Mouse (Mus musculus) kidney, embryonic 15.5 days (tissue): ENCODE results near the gene Gm10037. TPM values are rescaled to one million over a fixed set of nuclear protein-coding genes. Genes with fewer than 3 reads are reported as not detected.
"Not testable (repeated sequence)": the region's sequence is repeated elsewhere in the genome, so short reads cannot be mapped to it uniquely, and the experiment has no call there.

ENCODE experiments used
- ATAC-seq: fragments of 200-750 bp; cut with Nextera tagmentation; replicated peaks from 2 replicates; pipeline ENCODE4 v1.8.0; 2017; ENCODE audit warnings: moderate TSS enrichment; ENCODE audit not compliant: low FRiP score
- H3K27ac ChIP-seq: fragments of 300-500 bp; sonication (generic); 2 replicates; pipeline ENCODE4 v1.5.1; 2015; ENCODE audit warnings: mild to moderate bottlenecking, inconsistent platforms
- H3K27me3 ChIP-seq: fragments of 300-500 bp; sonication (generic); 2 replicates; pipeline ENCODE4 v1.6.1; 2015; ENCODE audit warnings: inconsistent platforms
- H3K36me3 ChIP-seq: fragments of 300-500 bp; sonication (generic); 2 replicates; pipeline ENCODE4 v1.6.1; 2015; ENCODE audit warnings: inconsistent platforms
- H3K4me1 ChIP-seq: fragments of 300-500 bp; sonication (generic); 2 replicates; pipeline ENCODE4 v1.6.1; 2015; ENCODE audit warnings: inconsistent platforms
- H3K4me2 ChIP-seq: fragments of 300-500 bp; sonication (generic); 2 replicates; pipeline ENCODE4 v1.6.1; 2015; ENCODE audit warnings: moderate library complexity, mild to moderate bottlenecking, inconsistent platforms
- H3K4me3 ChIP-seq: fragments of 300-500 bp; sonication (generic); replicated peaks from 2 replicates; pipeline ENCODE4 v1.5.1; 2015; ENCODE audit warnings: mild to moderate bottlenecking, inconsistent platforms
- H3K9ac ChIP-seq: fragments of 300-500 bp; sonication (generic); 2 replicates; pipeline ENCODE4 v1.6.1; 2015; ENCODE audit warnings: mild to moderate bottlenecking, inconsistent platforms
- H3K9me3 ChIP-seq: fragments of 300-500 bp; sonication (generic); replicated peaks from 2 replicates; pipeline ENCODE4 v1.6.1; 2016; ENCODE audit warnings: inconsistent platforms
- WGBS: fragments of 180-500 bp; shearing (Covaris S2); methylation state at CpG from one replicate; pipeline ENCODE4 v1.1.7; 2015; ENCODE audit warnings: mixed read lengths; 5-methylcytosine and 5-hydroxymethylcytosine counted together
- polyA plus RNA-seq: library from polyadenylated mRNA; unstranded; fragments of >200 nt; fragmentation: Nextera tagmentation; extraction: Ambion mirVana; gene quantifications from 2 replicates; pipeline ENCODE4 v1.2.1, GENCODE M21; 2015

Gm10037 gene
- polyA plus RNA-seq, result 1.6 and 4.0 TPM in 2 replicates

DNA sequence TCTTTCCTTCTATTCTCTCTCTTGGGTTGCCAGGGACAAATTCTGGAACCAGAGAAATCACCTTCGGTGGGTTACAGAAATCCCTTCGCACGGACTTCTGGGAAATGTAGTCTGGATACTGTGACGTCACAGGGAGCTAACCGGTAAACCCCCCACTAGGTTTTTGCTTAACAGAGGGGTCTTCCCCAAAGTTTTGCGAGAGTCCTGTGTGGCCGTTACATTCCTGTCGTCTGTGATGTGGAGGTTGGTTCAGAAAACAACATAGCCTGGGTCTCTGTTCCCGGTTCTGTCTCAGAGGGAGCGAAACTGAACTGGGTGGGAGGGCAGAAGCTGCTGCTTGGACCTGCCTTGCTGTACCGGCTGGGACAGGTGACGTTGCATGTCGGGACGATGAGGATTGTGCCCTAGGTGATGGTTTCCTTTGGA, at the start of gene Gm10037:
Gene Gm10037 (plus strand): TSS at position 196 of the 426 bp plus-strand sequence.
- Histone ChIP-seq H3K4me3 (peak within 1 kb of the TSS; percentile 58), H3K4me2 (peak within 1 kb of the TSS; percentile 63), H3K4me1 (no peaks in the 10 kb centered on the region), H3K36me3 (peaks cover 11% of the 10 kb centered on the region), H3K9ac (peak within 1 kb of the TSS; percentile 62), H3K27ac (no peak within 1 kb of the TSS), H3K27me3 (no peaks in the 10 kb centered on the region), H3K9me3 (peaks cover 4% of the 10 kb centered on the region)
- peak; percentile 90 for ATAC-seq
- WGBS, result 2% methylated on average over 14 of the region's 14 CpGs

DNA sequence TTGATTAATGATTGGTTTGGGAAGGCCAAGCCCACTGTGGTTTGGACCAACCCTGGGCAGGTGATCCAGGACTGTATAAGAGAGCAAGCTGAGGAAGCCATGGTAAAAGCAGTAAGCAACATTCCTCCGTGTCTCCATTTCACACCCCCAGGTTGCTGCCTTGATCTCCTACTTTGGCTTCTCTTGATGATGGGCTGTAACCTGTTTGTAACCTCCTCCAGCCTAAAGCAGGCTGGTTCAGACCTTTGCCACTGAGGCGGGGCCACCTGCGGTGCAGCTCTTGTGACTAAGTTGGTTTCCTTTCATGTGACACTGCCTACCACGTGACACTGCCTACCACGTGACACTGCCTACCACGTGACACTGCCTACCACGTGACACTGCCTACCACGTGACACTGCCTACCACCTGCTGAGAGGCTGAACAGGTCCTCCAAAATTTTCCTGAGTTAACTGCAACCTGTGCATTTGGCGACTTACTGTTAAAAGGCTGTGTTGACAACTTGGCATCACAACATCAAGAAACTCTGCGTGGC, 38.9 kb upstream of the Gm10037 start:
- ATAC-seq, result no peak
- WGBS, result 95% methylated on average over 10 of the region's 10 CpGs
- Histone ChIP-seq H3K9ac (no peak overlapping the region), H3K4me2 (no peak overlapping the region), H3K27me3 (no peaks in the 10 kb centered on the region), H3K4me1 (no peaks in the 10 kb centered on the region), H3K36me3 (peaks cover 5% of the 10 kb centered on the region; the same call in 1 of the 2 replicates), H3K27ac (no peak overlapping the region), H3K4me3 (no peak overlapping the region), H3K9me3 (peaks cover 3% of the 10 kb centered on the region; the same call in 1 of the 2 replicates)

DNA sequence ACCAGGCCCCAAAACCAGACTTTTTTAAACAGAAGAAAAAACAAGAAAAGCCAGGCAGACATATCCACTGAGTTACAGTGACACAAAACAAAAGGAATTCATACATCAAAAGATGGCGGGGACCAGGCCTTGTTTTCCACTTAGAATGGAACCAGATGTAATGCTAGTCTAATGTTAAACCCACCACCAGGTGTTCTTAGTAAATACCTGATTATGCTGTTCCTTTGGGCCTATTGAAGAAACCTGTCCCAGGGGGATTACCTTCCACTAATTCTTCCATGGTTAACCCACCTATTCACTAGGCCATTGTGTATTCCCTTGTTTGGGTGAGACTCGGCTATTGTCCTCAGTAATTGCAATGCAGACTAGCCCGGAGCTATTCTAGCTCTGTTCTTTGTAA, 32.3 kb upstream of the Gm10037 start:
- Histone ChIP-seq H3K9ac (no peak overlapping the region), H3K4me3 (no peak overlapping the region), H3K36me3 (no peaks in the 10 kb centered on the region), H3K4me1 (no peaks in the 10 kb centered on the region), H3K9me3 (no peaks in the 10 kb centered on the region), H3K4me2 (no peak overlapping the region), H3K27me3 (no peaks in the 10 kb centered on the region), H3K27ac (no peak overlapping the region)
- ATAC-seq, result no peak
- WGBS, result 78% methylated on average over 3 of the region's 3 CpGs

DNA sequence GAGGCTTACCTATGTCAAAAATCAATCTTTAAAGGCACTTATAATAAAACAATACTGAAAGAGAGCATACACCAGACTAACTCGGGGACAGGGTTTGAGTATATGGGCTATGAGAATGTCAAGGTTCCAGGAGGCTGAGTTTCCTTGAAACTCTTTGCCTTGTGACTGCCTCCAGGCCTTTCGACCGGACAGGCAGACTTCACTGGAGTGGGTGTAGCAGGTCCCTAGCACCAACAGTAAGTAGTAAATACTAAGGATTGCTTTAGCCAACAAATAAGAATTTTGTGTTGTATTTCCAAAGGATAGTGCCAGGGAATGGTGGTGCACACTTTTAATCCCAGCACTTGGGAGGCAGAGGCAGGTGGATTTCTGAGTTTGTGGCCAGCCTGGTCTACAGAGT, 31.8 kb upstream of the Gm10037 start:
- H3K4me2 ChIP-seq, H3K36me3 ChIP-seq, H3K9ac ChIP-seq, H3K9me3 ChIP-seq, H3K4me1 ChIP-seq, H3K27me3 ChIP-seq, ATAC-seq, H3K27ac ChIP-seq, H3K4me3 ChIP-seq: not testable (repeated sequence)
- WGBS, result 92% methylated on average over 3 of the region's 3 CpGs

DNA sequence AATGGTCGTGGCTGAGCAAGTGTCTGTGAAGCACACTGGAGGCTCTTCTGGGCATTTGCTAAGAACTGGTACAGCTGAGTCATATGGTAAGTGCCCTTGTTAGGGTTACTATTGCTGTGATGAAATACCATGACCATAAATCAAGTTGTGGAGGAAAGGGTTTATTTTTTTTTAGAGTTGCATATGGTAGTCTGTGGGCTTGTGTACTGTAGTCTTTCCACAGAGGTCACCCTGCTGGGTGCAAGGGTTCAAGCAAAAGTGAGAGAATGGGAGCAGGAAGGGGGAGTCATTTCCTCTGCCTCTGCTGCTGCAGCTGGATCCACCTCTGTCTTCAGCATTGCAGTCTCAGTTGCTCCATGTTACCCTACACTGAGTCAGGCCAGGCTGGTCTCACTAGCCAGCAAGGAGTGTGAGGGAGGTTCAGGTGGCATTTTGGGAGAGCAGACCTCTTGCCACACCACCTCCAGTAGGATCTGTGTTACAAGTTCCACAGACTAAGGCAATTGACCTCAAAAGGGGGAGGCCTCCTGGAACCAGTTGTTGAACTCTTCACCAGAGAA, 19.2 kb upstream of the Gm10037 start:
- 71% methylated on average over 1 of the region's 1 CpGs for WGBS
- H3K36me3 ChIP-seq, result peaks cover 5% of the 10 kb centered on the region
- no peak overlapping the region for H3K27ac ChIP-seq
- no peak overlapping the region for H3K9ac ChIP-seq
- no peak overlapping the region for H3K4me3 ChIP-seq
- H3K9me3 ChIP-seq, result no peaks in the 10 kb centered on the region
- H3K4me2 ChIP-seq, result no peak overlapping the region
- peaks cover 3% of the 10 kb centered on the region; the same call in 1 of the 2 replicates for H3K4me1 ChIP-seq
- H3K27me3 ChIP-seq, result no peaks in the 10 kb centered on the region
- ATAC-seq, result no peak

DNA sequence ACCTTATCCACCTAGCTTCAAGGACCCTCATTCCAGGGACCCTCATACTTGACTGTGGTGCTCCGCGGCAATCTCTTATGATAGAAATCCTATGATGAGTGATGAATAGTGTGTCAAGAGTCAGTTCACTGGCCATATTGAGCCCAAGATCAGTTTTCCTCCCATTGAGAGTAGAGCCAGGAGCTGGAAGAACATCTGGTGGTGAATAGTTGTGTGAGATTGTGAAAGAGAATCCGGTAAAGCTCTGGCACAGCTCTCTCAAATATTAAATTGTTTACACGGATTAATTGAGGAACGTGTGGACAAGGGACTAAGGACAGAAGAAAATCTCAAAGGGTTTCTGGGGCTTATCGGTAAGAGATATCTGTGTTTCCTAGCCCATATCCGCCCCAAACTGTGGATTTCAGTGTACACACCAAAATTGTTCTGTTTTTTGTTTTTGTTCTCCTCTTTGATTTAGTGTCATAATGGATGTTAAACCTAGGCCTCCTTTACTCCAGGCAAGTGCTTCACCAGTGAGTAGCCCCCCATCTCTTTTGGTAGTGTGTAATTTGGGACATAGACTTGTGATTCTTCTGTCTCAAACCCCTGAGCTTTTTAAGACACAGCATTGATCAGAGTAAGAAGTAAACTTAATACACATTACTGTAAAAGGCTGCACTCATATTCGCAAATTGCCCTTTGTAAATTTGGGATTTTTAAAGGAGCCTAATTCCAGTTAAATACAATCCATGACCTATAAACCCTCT, 17.8 kb upstream of the Gm10037 start:
- ATAC-seq, result peak; percentile 19; the same call in 1 of the 2 replicates
- Histone ChIP-seq H3K9me3 (peaks cover 6% of the 10 kb centered on the region; the same call in 1 of the 2 replicates), H3K27me3 (no peaks in the 10 kb centered on the region), H3K4me2 (peak overlapping the region; percentile 72), H3K9ac (no peak overlapping the region), H3K4me1 (peaks cover 3% of the 10 kb centered on the region; the same call in 1 of the 2 replicates), H3K36me3 (peaks cover 11% of the 10 kb centered on the region), H3K4me3 (peak overlapping the region; percentile 83), H3K27ac (peak overlapping the region; percentile 93)
- 79% methylated on average over 8 of the region's 8 CpGs for WGBS

DNA sequence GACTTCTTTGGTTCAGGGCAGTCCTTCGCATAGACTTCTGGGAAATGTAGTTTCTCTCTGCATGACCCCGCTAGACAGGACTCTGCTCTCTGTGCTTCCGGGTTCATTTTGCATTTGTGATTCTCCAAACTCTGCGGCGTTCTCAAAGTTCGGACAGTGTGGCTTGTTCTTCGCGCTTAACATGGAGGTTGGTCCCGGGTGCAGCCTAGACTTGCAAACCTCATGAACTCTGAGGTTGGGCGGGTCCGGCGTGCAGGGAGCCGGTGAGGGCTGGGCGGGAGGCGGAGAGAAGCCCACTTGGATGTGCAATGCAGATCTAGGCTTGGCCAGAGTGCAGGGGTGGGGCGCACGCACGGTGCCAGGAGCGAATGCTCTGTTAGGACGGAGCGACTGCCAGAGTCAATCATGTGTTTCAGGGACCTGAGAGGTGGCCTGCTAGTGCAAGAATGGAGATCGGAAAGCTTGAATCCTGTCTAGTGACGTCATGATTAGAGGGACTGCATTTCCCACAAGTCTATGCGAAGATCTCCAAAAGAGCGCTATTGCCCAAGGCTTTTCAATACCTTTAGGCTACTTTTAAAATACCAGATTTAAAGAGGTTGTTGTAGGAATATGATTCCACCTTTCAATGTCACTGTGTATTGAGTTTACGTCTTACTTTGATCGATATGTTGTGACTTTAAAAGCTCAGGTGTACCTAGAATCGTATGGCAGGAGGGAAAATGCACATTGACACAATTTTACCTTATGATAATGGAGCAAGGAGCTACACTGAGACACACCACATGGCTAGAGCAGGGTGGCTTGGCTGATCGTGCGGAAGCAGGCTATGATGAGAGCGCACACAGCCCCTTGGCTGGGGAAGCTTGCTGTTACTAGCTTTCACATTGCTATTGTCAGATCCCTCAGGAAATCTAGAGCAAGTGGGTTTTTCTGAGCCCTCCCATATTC, 16.9 kb upstream of the Gm10037 start, which contains the start of gene Zfp273:
Gene Zfp273 (plus strand): TSS at position 31 of the 951 bp plus-strand sequence.
- no peaks in the 10 kb centered on the region for H3K27me3 ChIP-seq
- peaks cover 19% of the 10 kb centered on the region for H3K36me3 ChIP-seq
- H3K4me2 ChIP-seq, result peak within 1 kb of the TSS; percentile 72
- peak within 1 kb of the TSS; percentile 74 for H3K9ac ChIP-seq
- H3K27ac ChIP-seq, result peak within 1 kb of the TSS; percentile 93
- H3K4me3 ChIP-seq, result peak within 1 kb of the TSS; percentile 83
- peaks cover 9% of the 10 kb centered on the region; the same call in 1 of the 2 replicates for H3K9me3 ChIP-seq
- peaks cover 3% of the 10 kb centered on the region; the same call in 1 of the 2 replicates for H3K4me1 ChIP-seq
- 4% methylated on average over 31 of the region's 31 CpGs for WGBS
- peak; percentile 96 for ATAC-seq

DNA sequence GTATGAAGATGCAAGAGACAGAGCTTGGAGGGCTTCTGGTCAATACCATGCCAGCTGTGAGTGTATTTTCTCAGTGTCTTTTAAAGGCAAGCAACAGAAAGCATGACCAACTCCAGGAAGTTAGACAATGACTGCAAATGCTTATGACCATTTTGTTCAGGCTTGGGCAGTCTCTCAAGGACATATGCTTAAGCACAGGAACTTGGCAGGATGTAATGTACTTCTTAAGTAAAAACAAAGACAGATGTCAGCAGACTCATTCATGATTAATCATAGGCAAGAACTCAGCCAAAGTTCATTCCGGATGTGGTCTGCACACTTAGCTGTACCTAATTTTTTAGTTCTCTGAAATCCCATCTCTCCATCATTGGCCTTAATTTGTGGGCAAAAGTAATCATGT, 12.3 kb upstream of the Gm10037 start:
- ATAC-seq, result no peak
- WGBS, result 73% methylated on average over 1 of the region's 1 CpGs
- no peak overlapping the region for H3K27ac ChIP-seq

DNA sequence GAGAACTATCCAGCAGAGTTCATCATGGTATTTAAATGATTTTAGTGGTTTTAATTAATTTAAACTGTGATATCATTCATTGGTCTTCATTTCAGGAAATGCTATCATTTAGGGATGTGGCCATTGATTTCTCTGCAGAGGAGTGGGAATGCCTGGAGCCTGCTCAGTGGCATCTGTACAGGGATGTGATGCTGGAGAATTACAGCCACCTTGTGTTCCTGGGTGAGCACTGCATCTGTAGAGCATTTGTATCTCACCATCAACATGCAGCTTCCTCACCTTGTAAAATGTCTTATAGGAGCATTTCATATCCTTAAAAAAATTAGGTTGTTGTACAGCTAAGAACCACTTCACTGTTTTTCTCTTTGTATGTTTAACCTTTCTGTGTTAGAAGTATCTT, 2.2 kb downstream of the Gm10037 start:
- H3K9ac ChIP-seq, H3K4me2 ChIP-seq, H3K27me3 ChIP-seq, H3K4me3 ChIP-seq, H3K36me3 ChIP-seq, ATAC-seq, H3K27ac ChIP-seq, H3K4me1 ChIP-seq, H3K9me3 ChIP-seq: not testable (repeated sequence)

More for the DNA sequence above, 12.3 kb upstream of the Gm10037 start:
- Histone ChIP-seq H3K4me1 (peaks cover 3% of the 10 kb centered on the region; the same call in 1 of the 2 replicates), H3K9me3 (peaks cover 14% of the 10 kb centered on the region; the same call in 1 of the 2 replicates), H3K4me2 (no peak overlapping the region), H3K4me3 (no peak overlapping the region), H3K9ac (no peak overlapping the region), H3K27me3 (no peaks in the 10 kb centered on the region), H3K36me3 (peaks cover 44% of the 10 kb centered on the region)

DNA sequence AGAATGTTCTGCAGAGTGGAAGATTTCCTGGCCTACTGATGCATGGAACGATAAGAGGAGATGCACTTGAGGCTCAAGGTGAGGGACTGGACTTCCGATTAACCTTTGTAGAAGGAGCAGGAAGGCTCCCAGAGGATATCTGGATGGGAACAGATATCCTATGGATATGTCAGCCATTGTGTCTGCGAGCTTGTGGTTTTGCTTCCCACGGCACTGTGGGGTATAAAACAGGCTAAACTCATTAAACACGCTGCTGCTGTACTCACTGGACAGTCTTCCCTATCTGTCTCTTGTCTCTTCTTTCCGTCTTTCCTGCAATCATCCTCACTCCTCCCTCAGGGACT, 12.8 kb downstream of the Gm10037 start:
- no peak for ATAC-seq

DNA sequence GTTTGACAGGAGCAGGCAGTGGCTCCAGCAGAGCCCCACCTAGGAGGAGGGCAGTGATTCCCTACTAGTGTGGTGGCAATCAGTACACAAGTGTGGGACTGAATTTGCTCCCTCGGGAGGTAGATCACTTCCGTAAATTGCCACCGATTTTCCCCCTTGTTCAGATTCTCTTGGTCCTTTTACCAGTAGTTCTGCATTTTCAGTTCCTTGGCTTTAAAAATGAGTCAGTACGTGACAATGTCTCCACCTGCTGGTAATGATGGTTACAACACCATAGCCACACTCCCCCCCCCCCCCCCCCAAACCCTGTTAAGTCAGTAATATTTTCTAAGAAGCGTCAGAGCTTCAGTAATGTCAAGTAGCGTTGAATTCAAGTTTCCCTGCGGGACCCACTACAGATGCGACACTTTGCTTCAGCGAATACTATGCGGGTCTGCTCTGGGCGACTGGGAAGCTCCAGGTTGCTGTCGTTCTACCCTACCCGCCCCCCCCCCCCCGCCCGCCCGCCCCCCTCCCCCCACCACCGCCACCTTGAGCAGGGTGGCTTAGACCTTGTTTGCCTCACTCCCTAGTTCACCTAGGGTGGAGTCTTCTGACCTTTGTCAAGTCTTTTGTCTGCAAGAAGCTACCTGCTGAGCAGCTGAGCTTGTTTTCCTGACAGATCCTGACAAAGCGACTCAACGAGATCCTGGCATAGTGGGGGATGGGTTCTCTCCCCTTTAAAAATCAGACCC, 13.4 kb downstream of the Gm10037 start:
- Histone ChIP-seq H3K9me3 (no peaks in the 10 kb centered on the region), H3K4me1 (peaks cover 8% of the 10 kb centered on the region; the same call in 1 of the 2 replicates), H3K27me3 (no peaks in the 10 kb centered on the region), H3K9ac (peak overlapping the region; percentile 23; the same call in 1 of the 2 replicates), H3K27ac (no peak overlapping the region), H3K36me3 (no peaks in the 10 kb centered on the region), H3K4me3 (peak overlapping the region; percentile 42), H3K4me2 (peak overlapping the region; percentile 60)
- ATAC-seq, result peak; percentile 66
- under 1% methylated on average over 15 of the region's 19 CpGs for WGBS

More for the DNA sequence above, 12.8 kb downstream of the Gm10037 start:
- H3K27ac ChIP-seq, result no peak overlapping the region
- H3K4me1 ChIP-seq, result peaks cover 8% of the 10 kb centered on the region; the same call in 1 of the 2 replicates
- no peaks in the 10 kb centered on the region for H3K36me3 ChIP-seq
- H3K9me3 ChIP-seq, result no peaks in the 10 kb centered on the region
- H3K9ac ChIP-seq, result no peak overlapping the region; the same call in 1 of the 2 replicates
- H3K4me3 ChIP-seq, result peak overlapping the region; percentile 42
- peak overlapping the region; percentile 60 for H3K4me2 ChIP-seq
- H3K27me3 ChIP-seq, result no peaks in the 10 kb centered on the region
- 38% methylated on average over 6 of the region's 6 CpGs for WGBS
